Mouse (Mus musculus) left cerebral cortex, adult 8-10 months (tissue): ENCODE measurements around the gene Atg13. TPM values are rescaled to one million over a fixed set of nuclear protein-coding genes. Genes with fewer than 3 reads are reported as not detected.

ENCODE experiments used
- DNase-seq, 2 experiments: peaks; one replicate each; pipeline ENCODE4 v3.0.0; 2022; ENCODE audit warnings: low spot score in 2 of 2
- total RNA-seq, 4 experiments: library from RNA; stranded (reverse); gene quantifications; 2 replicates each; pipeline ENCODE4 v1.2.4; 2022

The Atg13 gene
- total RNA-seq, 4 experiments from 2014 or later: 76.1 to 90.9 (median 83.8) TPM

- peak in 1 of 2 experiments; percentile 48 for DNase-seq
Observed at GRCm38 (mm10) chr2:91695436-91696224, 14.7 kb downstream of the Atg13 start.

- peak in 1 of 2 experiments; percentile 47 for DNase-seq
Observed at GRCm38 (mm10) chr2:91689452-91689851, 20.9 kb downstream of the Atg13 start.

DNA sequence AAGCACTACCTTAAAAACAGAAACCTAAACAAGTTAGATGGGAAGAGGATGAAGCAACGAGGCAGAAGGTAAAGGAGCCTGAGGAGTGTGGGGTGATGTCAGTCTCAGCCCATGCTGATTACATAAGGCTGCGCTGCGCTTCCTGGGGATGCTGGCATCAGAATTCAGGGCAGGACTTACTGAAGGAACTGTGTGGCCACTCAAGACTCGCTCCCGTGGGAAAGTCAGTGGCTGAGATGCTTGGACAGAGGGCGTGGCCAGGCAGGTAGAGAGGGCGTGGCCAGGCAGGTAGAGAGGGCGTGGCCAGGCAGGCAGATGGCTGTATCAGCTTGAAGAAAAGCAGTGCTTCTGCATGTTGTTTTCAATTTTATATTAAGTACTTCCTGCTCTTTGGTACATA is 26.5 kb downstream of the Atg13 start:
- DNase-seq: no peak

- DNase-seq: peak in 1 of 2 experiments; percentile 21
Observed at GRCm38 (mm10) chr2:91682850-91683249, 27.5 kb downstream of the Atg13 start.

GRCm38 (mm10) chr2:91676961-91677360 is 33.4 kb downstream of the Atg13 start:
- DNase-seq: no peak

- DNase-seq: no peak
Observed at GRCm38 (mm10) chr2:91676420-91676819, 34.0 kb downstream of the Atg13 start.

DNA sequence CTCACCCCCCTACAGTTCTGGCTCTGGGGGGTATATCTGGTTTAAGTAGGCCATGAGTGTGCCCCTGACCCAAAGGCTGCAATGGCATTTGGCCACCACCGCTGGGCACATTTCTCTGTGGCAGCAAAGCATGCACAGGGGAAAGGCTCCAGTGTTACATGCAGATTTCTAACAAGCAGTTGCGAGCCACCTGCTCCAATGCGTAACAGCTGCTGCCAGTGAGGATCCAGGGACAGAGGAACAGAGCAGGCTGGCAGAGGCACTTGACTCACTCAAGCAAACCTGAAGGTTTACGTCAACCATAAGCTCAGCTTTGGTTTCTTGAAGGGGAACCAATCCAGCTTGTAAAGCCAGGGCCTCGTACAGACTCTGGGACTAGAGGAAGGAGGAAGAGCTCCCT is 35.5 kb downstream of the Atg13 start:
- peak in 1 of 2 experiments; percentile 69 for DNase-seq

DNA sequence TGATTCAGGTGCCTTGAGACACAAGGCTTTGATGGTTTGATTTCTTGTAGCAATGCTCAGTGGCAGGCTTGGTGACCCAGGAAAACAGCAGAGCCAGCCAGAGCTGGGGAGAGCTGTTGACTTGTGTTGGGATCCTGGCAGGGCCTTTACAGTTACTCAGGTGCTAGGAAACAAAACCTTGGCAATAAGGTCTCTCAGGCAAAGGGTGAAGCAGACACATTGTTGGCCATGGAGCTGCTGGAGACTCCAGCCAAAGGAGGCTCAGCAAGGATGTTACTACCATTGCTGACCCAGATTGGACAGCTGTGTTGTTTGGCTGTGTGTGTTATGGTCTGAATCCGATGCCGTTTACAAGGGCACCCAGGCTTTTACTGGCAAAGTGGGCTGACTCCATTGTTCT is 36.8 kb downstream of the Atg13 start:
- DNase-seq: no peak

GRCm38 (mm10) chr2:91670038-91670437 is 40.3 kb downstream of the Atg13 start:
- no peak for DNase-seq

DNA sequence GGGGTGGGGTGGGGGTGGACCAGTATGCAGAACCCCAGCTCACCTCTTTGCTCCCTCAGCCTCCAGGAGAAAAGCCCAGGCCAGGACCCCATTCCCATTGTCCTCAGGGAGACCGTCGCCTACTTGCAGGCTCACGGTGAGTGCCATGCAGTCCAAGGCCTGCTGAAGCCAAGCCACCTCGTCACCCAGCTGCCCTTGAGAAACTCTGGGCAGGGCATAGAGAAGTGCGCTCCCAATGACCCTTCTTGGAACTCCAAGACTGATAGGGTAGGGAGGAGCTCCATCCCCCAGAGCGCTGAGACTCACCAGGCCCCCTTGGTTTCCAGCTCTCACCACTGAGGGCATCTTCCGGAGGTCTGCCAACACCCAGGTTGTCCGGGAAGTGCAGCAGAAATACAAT is 41.0 kb downstream of the Atg13 start:
- no peak for DNase-seq

- DNase-seq: no peak
Observed at GRCm38 (mm10) chr2:91667747-91668146, 42.6 kb downstream of the Atg13 start.

DNA sequence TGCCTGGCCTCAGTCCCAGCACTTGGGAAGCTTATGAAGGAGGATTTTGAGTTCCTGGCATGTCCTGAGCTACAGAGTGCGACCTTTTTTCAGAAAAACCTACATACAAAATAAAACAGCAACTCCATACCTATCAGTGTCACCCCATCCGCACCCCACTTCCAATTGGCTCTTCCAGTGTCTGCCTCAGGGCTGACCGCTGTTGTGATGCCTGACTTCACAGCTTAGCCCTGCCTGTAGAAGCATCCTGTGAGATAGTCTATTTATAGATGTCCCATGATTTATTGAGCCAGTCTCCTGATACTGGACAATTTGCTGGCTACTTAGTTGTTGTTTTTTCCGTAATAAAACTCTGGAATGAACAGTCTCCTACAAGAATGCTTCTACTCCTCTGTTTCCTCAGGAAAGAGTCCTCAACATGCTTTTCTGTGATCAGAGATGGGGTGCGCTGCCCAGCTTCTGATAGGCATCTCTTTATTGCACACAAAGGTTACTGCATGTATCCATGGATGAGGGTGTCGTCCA is 43.9 kb downstream of the Atg13 start:
- DNase-seq: no peak

DNA sequence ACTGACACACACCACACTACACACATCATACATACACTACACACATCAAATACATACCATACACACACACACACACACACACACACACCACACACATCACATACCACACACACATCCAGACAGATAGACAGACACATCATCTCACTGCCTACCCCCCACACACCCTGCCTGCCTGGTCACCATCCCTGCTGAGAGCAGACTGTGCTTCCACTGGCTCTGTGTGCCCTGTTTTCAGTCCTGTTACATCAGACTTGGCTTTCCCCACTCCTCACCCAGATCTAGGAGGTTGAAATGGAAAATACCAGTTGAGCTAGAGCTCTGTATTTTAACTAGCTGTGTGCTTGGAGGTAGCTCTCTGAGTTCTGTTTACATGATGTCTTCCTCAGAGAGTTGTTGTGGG is 45.6 kb downstream of the Atg13 start:
- DNase-seq: no peak

GRCm38 (mm10) chr2:91660981-91661380 is 49.4 kb downstream of the Atg13 start:
- no peak for DNase-seq

DNA sequence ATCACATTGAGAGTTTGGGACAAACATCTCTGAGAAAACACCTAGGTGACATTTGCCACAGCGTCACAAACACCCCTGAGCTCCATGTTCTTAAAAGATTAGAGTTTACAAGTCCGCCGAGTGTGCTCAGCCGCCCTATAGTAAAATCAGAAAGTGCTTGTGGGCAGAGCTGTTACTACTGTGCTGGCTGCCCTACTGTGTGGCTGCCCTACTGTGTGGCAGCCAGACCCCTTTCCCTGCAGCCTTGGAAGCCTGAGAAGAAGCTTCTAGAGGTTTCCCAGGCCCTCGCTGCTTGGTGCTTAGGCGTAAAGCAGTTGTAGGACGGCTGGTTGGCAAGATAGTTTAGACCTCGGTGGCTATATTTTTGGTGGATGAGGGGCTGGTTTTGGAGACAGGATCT is 50.7 kb downstream of the Atg13 start:
- no peak for DNase-seq

- DNase-seq: no peak
Observed at GRCm38 (mm10) chr2:91656774-91657173, 53.6 kb downstream of the Atg13 start.

- no peak for DNase-seq
Observed at GRCm38 (mm10) chr2:91655827-91656226, 54.5 kb downstream of the Atg13 start.

DNA sequence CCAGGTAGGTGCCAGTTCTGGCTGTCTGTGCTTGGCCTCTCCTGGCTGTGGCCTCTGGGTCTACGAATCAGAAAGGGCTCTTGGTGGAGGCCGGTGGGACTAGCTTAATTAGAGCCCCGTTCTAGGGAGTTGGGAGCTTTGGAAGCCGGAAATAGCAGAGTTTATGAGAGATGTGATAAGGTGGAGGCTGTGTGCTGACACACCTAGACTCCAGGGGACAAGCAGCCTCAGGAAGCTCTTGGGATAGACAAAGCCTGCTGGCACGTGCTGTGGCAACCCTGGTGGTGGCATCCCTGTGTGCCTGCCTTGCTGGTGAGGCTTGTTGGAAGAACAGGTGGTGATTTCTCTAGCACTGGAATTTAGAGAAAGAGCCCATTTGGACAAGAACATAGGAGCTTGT is 55.0 kb downstream of the Atg13 start:
- no peak for DNase-seq

DNA sequence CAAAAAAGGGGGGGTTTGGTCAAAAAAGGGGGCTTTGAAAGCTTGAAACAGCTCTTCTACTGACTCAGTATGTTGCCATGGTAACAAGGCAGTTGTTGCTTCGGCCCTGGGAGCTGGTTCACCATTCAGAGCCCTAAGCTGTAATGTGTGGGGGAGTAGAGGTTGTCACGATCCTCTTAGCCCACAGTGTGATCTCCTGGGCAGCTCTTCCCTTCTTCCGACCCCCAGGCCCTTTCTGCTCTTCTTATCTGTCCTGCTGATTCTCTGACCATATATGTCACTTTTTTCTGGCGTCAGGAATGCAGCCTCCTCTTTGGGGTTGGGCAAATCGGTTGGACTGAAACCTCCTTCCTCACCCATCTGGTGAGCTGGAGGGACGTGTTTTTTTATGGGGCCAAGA is 57.5 kb downstream of the Atg13 start:
- DNase-seq: peak in 1 of 2 experiments; percentile 34

DNA sequence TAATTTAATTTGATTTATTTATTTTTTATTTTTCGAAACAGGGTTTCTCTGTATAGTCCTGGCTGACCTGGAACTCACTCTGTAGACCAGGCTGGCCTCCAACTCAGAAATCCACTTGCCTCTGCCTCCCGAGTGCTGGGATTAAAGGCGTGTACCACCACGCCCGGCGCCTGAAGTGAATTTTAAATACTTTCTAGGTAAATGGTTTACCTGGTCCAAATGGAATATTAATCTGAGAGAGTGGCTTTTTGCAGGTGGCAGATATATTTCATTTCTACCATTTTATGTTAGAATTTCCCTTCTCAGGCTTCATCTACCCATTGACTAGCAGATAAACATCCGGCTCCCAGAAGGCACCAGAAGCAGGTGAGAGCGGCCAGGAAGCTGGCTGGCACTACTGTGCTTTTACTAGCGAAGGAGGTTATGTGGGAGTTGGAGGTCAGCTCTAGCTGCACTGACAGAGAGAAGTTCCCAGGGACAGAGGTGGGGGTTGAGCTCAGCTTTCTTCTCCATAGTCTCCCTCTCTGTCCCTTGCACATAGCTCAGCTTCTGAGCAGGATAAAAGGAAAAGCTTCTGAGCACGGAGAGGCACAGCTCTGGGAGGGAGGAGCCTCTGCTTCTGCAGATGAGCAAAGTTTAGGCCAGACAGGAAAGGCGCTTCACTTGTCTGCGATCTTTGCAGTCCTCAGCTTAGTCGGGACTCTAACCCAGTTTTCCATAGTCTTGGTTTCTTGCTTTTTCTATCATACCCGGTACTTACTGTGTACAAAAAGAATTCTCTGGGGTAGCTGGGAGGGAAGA is 58.7 kb downstream of the Atg13 start:
- DNase-seq: no peak

- no peak for DNase-seq
Observed at GRCm38 (mm10) chr2:91650360-91650995, 59.9 kb downstream of the Atg13 start.
